Mouse (Mus musculus) hindbrain, embryonic 16.5 days (tissue): ENCODE data around the gene Hydin. TPM values are rescaled to one million over a fixed set of nuclear protein-coding genes. Genes with fewer than 3 reads are reported as not detected.
"Not testable (repeated sequence)": the region's sequence is repeated elsewhere in the genome, so short reads cannot be mapped to it uniquely, and the experiment has no call there.

Source experiments
- ATAC-seq: fragments of 200-750 bp; cut with Nextera tagmentation; 2 replicates; pipeline ENCODE4 v1.8.0; 2017; ENCODE audit warnings: moderate TSS enrichment, moderate library complexity
- H3K27ac ChIP-seq: fragments of 300-500 bp; sonication (generic); 2 replicates; pipeline ENCODE4 v1.5.1; 2014; ENCODE audit warnings: low read depth, mild to moderate bottlenecking, control low read depth, low read length, moderate library complexity
- H3K27me3 ChIP-seq: fragments of 300-500 bp; sonication (generic); replicated peaks from 2 replicates; pipeline ENCODE4 v1.6.1; 2014; ENCODE audit warnings: low read length; ENCODE audit not compliant: control insufficient read depth, insufficient read depth
- H3K36me3 ChIP-seq: fragments of 300-500 bp; sonication (generic); 2 replicates; pipeline ENCODE4 v1.6.1; 2014; ENCODE audit warnings: mild to moderate bottlenecking, low read length, moderate library complexity, mixed read lengths; ENCODE audit not compliant: control insufficient read depth, insufficient read depth
- H3K4me1 ChIP-seq: fragments of 300-500 bp; sonication (generic); 2 replicates; pipeline ENCODE4 v1.6.1; 2014; ENCODE audit warnings: low read depth, low read length; ENCODE audit not compliant: control insufficient read depth, insufficient read depth
- H3K4me2 ChIP-seq: fragments of 300-500 bp; sonication (generic); 2 replicates; pipeline ENCODE4 v1.6.1; 2014; ENCODE audit warnings: mild to moderate bottlenecking, low read length, control low read depth, moderate library complexity
- H3K4me3 ChIP-seq: fragments of 300-500 bp; sonication (generic); 2 replicates; pipeline ENCODE4 v1.5.1; 2014; ENCODE audit warnings: mild to moderate bottlenecking, low read length, control low read depth, moderate library complexity
- H3K9ac ChIP-seq: fragments of 300-500 bp; sonication (generic); 2 replicates; pipeline ENCODE4 v1.6.1; 2014; ENCODE audit warnings: low read depth, mild to moderate bottlenecking, control low read depth, low read length, moderate library complexity
- H3K9me3 ChIP-seq: fragments of 300-500 bp; sonication (generic); 2 replicates; pipeline ENCODE4 v1.6.1; 2014; ENCODE audit warnings: mild to moderate bottlenecking, low read length, moderate library complexity; ENCODE audit not compliant: control insufficient read depth
- WGBS: fragments of 180-500 bp; shearing (Covaris S2); extraction: QIAGEN DNeasy Blood & Tissue Kit; methylation state at CpG from one replicate; pipeline ENCODE4 v1.1.7; 2014; 5-methylcytosine and 5-hydroxymethylcytosine counted together
- polyA plus RNA-seq: library from polyadenylated mRNA; unstranded; fragments of >200 nt; fragmentation: Nextera tagmentation; extraction: Ambion mirVana; gene quantifications from 2 replicates; pipeline ENCODE4 v1.2.1, GENCODE M21; 2015

Gene Hydin
- polyA plus RNA-seq, 1 experiment from 2014 or later, result 0.41 TPM

- no peak for ATAC-seq
- H3K4me1 ChIP-seq, result no peaks in the 10 kb centered on the region
Observed at GRCm38 (mm10) chr8:110502880-110503279, 236.1 kb downstream of the Hydin start.

GRCm38 (mm10) chr8:110508766-110509165, 242.0 kb downstream of the Hydin start:
- no peaks in the 10 kb centered on the region for H3K36me3 ChIP-seq
- H3K27ac ChIP-seq, result no peak overlapping the region
- no peaks in the 10 kb centered on the region for H3K27me3 ChIP-seq
- H3K4me2 ChIP-seq, result no peak overlapping the region
- H3K9me3 ChIP-seq, result no peaks in the 10 kb centered on the region
- H3K4me1 ChIP-seq, result no peaks in the 10 kb centered on the region
- 61% methylated on average over 3 of the region's 3 CpGs for WGBS
- no peak for ATAC-seq
- H3K4me3 ChIP-seq, result no peak overlapping the region
- no peak overlapping the region for H3K9ac ChIP-seq

More at GRCm38 (mm10) chr8:110502880-110503279, 236.1 kb downstream of the Hydin start:
- Histone ChIP-seq H3K36me3 (no peaks in the 10 kb centered on the region), H3K27me3 (no peaks in the 10 kb centered on the region), H3K9ac (no peak overlapping the region), H3K4me3 (no peak overlapping the region), H3K27ac (no peak overlapping the region), H3K9me3 (no peaks in the 10 kb centered on the region), H3K4me2 (no peak overlapping the region)
- 16% methylated on average over 10 of the region's 10 CpGs for WGBS

- no peaks in the 10 kb centered on the region for H3K27me3 ChIP-seq
- H3K27ac ChIP-seq, result no peak overlapping the region
- no peak overlapping the region for H3K9ac ChIP-seq
- H3K4me2 ChIP-seq, result no peak overlapping the region
- no peaks in the 10 kb centered on the region for H3K36me3 ChIP-seq
- no peaks in the 10 kb centered on the region for H3K4me1 ChIP-seq
- H3K9me3 ChIP-seq, result no peaks in the 10 kb centered on the region
- WGBS, result 75% methylated on average over 7 of the region's 7 CpGs
- H3K4me3 ChIP-seq, result no peak overlapping the region
- no peak for ATAC-seq
Observed at GRCm38 (mm10) chr8:110519790-110520189, 253.0 kb downstream of the Hydin start.

GRCm38 (mm10) chr8:110521851-110522250, 255.1 kb downstream of the Hydin start:
- no peak for ATAC-seq
- WGBS, result 94% methylated on average over 12 of the region's 12 CpGs
- H3K9ac ChIP-seq, result no peak overlapping the region
- no peaks in the 10 kb centered on the region for H3K36me3 ChIP-seq
- no peaks in the 10 kb centered on the region for H3K27me3 ChIP-seq
- no peak overlapping the region for H3K4me3 ChIP-seq
- H3K27ac ChIP-seq, result no peak overlapping the region
- no peaks in the 10 kb centered on the region for H3K4me1 ChIP-seq
- no peaks in the 10 kb centered on the region for H3K9me3 ChIP-seq
- no peak overlapping the region for H3K4me2 ChIP-seq

- H3K4me3 ChIP-seq, H3K27me3 ChIP-seq, H3K9ac ChIP-seq, H3K27ac ChIP-seq, H3K4me2 ChIP-seq, H3K9me3 ChIP-seq, H3K4me1 ChIP-seq, H3K36me3 ChIP-seq, ATAC-seq: not testable (repeated sequence)
- WGBS, result 90% methylated on average over 7 of the region's 7 CpGs
Observed at GRCm38 (mm10) chr8:110522495-110522894, 255.7 kb downstream of the Hydin start.

GRCm38 (mm10) chr8:110522985-110523384, 256.2 kb downstream of the Hydin start:
- Histone ChIP-seq H3K4me2 (no peak overlapping the region), H3K4me3 (no peak overlapping the region), H3K9ac (no peak overlapping the region), H3K27ac (no peak overlapping the region), H3K36me3 (no peaks in the 10 kb centered on the region), H3K27me3 (no peaks in the 10 kb centered on the region), H3K9me3 (no peaks in the 10 kb centered on the region), H3K4me1 (no peaks in the 10 kb centered on the region)
- ATAC-seq, result no peak
- 65% methylated on average over 15 of the region's 15 CpGs for WGBS

- Histone ChIP-seq H3K4me1 (no peaks in the 10 kb centered on the region), H3K27ac (no peak overlapping the region), H3K4me3 (no peak overlapping the region), H3K9me3 (no peaks in the 10 kb centered on the region), H3K36me3 (no peaks in the 10 kb centered on the region), H3K4me2 (no peak overlapping the region), H3K9ac (no peak overlapping the region), H3K27me3 (no peaks in the 10 kb centered on the region)
- no peak for ATAC-seq
- WGBS, result 56% methylated on average over 15 of the region's 15 CpGs
Observed at GRCm38 (mm10) chr8:110525229-110525628, 258.5 kb downstream of the Hydin start.

GRCm38 (mm10) chr8:110530008-110530762, 263.4 kb downstream of the Hydin start:
- no peak for ATAC-seq
- WGBS, result 62% methylated on average over 8 of the region's 8 CpGs
- H3K4me2 ChIP-seq, result no peak overlapping the region

GRCm38 (mm10) chr8:110533781-110534180, 267.0 kb downstream of the Hydin start:
- Histone ChIP-seq H3K27ac (no peak overlapping the region), H3K36me3 (no peaks in the 10 kb centered on the region), H3K4me3 (no peak overlapping the region), H3K27me3 (no peaks in the 10 kb centered on the region), H3K4me1 (no peaks in the 10 kb centered on the region), H3K9me3 (no peaks in the 10 kb centered on the region), H3K9ac (no peak overlapping the region), H3K4me2 (no peak overlapping the region)
- 83% methylated on average over 6 of the region's 6 CpGs for WGBS
- ATAC-seq, result no peak

More at GRCm38 (mm10) chr8:110530008-110530762, 263.4 kb downstream of the Hydin start:
- no peak overlapping the region for H3K4me3 ChIP-seq
- H3K27me3 ChIP-seq, result no peaks in the 10 kb centered on the region
- H3K4me1 ChIP-seq, result no peaks in the 10 kb centered on the region
- no peak overlapping the region for H3K27ac ChIP-seq
- no peaks in the 10 kb centered on the region for H3K36me3 ChIP-seq
- H3K9me3 ChIP-seq, result no peaks in the 10 kb centered on the region
- H3K9ac ChIP-seq, result no peak overlapping the region
